16 mouse cellular contexts compared by ENCODE assay signal in the genomic region with DNA sequence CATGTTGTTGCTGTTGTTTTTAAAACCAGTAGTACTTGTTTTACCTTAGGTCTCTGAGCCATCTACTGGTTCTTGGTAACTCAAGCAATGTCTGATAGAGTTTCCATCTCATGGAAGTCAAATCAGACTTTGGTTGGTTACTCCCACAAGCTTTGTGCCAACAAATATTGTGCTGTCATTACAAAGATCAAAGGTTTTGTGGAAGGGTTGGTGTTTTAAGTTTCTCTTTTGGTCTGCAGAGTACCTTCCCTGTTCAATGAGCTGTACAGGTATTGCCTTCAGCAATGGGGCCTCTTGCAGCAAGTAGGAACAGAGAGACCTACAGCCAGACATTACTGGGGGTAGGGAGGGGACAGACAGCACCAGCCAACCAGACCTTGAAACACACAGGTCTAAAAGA.
"Had no signal": no experiment of that assay in that cellular context is flagged by ENCODE, and none has a peak within 500 bp of the region (broad histone marks: within the 10 kb centered on the region; RNA-seq: fewer than 3 reads in every experiment).

No protein-coding gene starts in this region.

- H3K4me3 ChIP-seq: limb, embryonic 15.5 days; liver, embryonic 15.5 days; megakaryocyte, embryonic 14.5 days had no signal

- H3K4me2 ChIP-seq: limb, embryonic 15.5 days; liver, embryonic 15.5 days; lung, embryonic 14.5 days; midbrain, embryonic 11.5 days had no signal

- H3K4me1 ChIP-seq: limb, embryonic 15.5 days; liver, embryonic 15.5 days had no signal

- DNase-seq: kidney, adult 18-20 months; kidney, postnatal 25 days; layer of hippocampus, adult 9-11 months; layer of hippocampus, postnatal 36 days; lung, embryonic 14.5 days; lung, postnatal 14 days; right cerebral cortex, adult 18-20 months; spleen, adult 18-20 months; thymus, adult 18-20 months; thymus, postnatal 14 days had no signal

- H3K27me3 ChIP-seq: liver, embryonic 15.5 days had no signal

- H3K36me3 ChIP-seq: limb, embryonic 15.5 days; liver, embryonic 15.5 days had no signal

- H3K9ac ChIP-seq: limb, embryonic 15.5 days; liver, embryonic 15.5 days; lung, embryonic 14.5 days had no signal

- H3K27ac ChIP-seq: limb, embryonic 15.5 days; liver, embryonic 15.5 days; macrophage had no signal

- H3K9me3 ChIP-seq: limb, embryonic 15.5 days; liver, embryonic 15.5 days; megakaryocyte, embryonic 14.5 days had no signal

- ATAC-seq: midbrain, embryonic 16.5 days had no signal
